Mouse (Mus musculus) left cerebral cortex, adult 2 months (tissue): ENCODE data around the gene Psmc3. TPM values are rescaled to one million over a fixed set of nuclear protein-coding genes. Genes with fewer than 3 reads are reported as not detected.

Experiments used
- DNase-seq, 2 experiments: peaks; one replicate each; pipeline ENCODE4 v3.0.0; 2021 to 2022; ENCODE audit warnings: low spot score in 2 of 2, mixed read lengths in 1 of 2; ENCODE audit errors: extremely low spot score in 1 of 2
- H3K27ac ChIP-seq: fragments of 200-600 bp; 2 replicates; pipeline ENCODE4 v1.8.1; 2022
- H3K4me3 ChIP-seq: fragments of 200-600 bp; 2 replicates; pipeline ENCODE4 v1.8.1; 2022
- CTCF ChIP-seq: fragments of 200-600 bp; IDR thresholded peaks from 2 replicates; pipeline ENCODE4 v1.8.1; 2022; ENCODE audit warnings: antibody characterized with exemption, mild to moderate bottlenecking, moderate library complexity
- intact Hi-C: fragments of 180-260 bp; cut with DNase I; formaldehyde crosslinking; loops from one replicate; pipeline ENCODE4 v1.15.1; 2025
- total RNA-seq, 2 experiments: library from RNA; stranded (reverse); gene quantifications; 2 replicates each; pipeline ENCODE4 v1.2.3; 2021

Gene Psmc3
- total RNA-seq, 2 experiments from 2014 or later: 205 to 207 TPM

DNA sequence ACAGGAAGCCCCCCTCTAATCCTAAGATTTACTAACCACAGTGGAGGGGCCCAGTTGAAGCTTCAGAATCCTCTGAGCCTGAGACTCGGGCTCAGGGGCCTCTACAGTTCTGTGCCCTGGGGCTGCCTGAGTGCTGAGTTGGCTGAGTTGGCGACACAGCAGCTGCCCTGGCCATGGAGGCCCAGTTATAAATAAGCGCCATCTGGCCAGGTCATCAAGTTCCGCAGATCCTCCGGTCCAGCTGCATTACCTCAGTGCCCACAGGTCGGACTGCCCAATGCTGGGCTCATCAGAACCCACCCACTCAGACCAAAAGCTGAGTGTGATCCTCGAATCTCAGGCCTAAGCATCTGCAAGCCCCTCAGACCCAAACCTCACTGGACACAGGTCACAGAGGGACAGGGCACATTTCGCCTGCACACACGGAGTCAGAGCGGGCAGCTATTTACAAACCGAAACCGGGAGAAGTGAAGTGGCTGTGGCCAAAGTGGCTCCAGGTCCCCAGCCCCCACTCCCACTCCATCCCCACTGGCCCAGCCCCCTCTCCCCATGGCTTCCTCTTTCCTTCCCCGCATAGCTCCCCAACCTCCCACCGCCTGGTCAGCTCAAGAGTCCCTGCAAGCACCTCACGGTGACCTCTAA is 30.5 kb downstream of the Psmc3 start:
- Histone ChIP-seq H3K27ac (peak overlapping the region; percentile 55; the same call in 1 of the 2 replicates), H3K4me3 (no peak overlapping the region)
- no peak for TF ChIP-seq CTCF
- DNase-seq: no peak
- intact Hi-C loops: no loop called here

- DNase-seq: no peak
- TF ChIP-seq CTCF: no peak
- H3K4me3 ChIP-seq: no peak overlapping the region
- intact Hi-C loops: no loop called here
- H3K27ac ChIP-seq: no peak overlapping the region
Observed at GRCm38 (mm10) chr2:91085494-91086391, 31.9 kb downstream of the Psmc3 start.

DNA sequence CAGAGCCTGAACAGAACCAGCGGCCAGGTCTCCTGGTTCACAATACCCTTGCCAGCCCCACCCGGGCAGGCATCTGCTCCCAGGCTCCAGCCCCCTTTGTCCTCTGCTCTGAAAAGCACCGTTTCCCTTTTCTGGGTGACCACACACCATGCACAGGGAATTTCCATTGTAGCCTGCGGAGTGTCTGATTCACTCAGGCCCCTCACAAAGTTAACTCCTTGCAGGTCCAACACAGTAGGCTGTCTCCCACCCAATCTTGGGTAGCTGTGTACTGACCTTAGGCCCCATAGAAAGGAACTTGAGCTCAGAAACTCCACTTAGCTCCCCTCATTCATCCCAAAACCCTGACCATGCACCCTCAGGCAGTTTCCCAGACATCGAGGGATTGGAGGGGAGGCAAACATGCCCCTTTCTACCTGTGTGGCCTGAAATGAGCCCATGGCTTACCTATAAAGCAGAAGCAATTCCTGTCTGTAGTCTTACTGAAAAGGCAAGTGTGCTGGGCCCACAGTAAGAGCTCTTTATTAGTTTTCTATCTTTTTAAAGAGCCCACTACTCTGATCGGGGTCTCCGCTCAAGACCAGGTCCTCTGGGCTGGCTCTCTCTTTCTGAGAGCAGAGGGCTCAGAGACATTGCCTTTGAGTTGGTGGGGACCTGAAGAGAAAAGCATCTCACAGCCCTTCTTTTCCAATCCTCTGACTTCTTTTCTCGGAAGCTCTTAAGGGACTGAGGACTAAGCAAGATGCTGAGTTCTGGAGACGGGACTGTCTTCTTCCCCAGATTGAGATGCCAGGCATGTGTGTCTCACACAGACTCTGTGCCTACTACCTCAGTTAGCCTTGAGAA is 32.8 kb downstream of the Psmc3 start:
- DNase-seq: no peak
- Histone ChIP-seq H3K4me3 (no peak overlapping the region), H3K27ac (no peak overlapping the region)
- no peak for TF ChIP-seq CTCF
- intact Hi-C loops: no loop called here

DNA sequence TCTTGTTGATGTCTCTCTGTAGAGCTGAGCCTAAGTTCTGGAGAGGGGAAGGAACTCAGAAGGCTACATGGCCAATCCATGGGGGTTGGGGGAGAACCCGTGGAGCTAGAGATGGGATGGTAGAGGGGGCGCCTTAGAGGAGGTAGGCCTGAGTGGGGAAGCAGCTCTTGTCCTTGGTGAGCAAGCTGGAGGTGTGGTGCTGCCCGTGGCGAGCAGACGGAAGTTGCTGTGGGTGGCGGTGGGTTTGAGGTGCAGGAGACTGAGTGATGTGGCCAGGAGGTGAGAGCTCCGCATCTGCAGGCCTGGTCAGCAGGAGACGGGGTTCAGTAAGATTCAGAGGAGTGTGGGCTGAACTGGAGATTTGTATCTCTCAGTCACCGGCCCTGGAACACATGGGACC is 33.6 kb downstream of the Psmc3 start:
- Histone ChIP-seq H3K4me3 (no peak overlapping the region), H3K27ac (no peak overlapping the region)
- intact Hi-C loops: no loop called here
- no peak for DNase-seq
- TF ChIP-seq CTCF: no peak

DNA sequence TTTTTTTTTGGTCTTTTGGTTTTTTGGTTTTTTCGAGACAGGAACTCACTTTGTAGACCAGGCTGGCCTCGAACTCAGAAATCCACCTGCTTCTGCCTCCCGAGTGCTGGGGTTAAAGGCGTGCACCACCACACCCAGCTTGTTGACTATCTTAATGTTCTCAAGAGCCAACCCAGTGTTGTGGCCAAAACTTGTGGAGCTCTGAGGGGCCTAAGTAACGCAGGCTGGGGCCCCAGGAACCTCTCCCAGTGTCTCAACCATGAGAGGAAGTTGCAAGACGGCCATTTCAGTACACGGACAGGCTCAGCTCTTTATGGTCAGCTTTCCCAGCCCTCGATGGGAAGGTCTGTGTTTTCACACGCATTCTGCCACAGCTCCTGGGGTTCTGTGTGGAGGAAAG is 35.2 kb downstream of the Psmc3 start:
- no peak overlapping the region for H3K27ac ChIP-seq
- intact Hi-C loops: no loop called here
- H3K4me3 ChIP-seq: no peak overlapping the region
- TF ChIP-seq CTCF: no peak
- DNase-seq: no peak

- intact Hi-C loops: no loop called here
- H3K27ac ChIP-seq: peak overlapping the region; percentile 29; the same call in 1 of the 2 replicates
- H3K4me3 ChIP-seq: no peak overlapping the region
- DNase-seq: no peak
- no peak for TF ChIP-seq CTCF
Observed at GRCm38 (mm10) chr2:91090208-91090607, 36.4 kb downstream of the Psmc3 start.

DNA sequence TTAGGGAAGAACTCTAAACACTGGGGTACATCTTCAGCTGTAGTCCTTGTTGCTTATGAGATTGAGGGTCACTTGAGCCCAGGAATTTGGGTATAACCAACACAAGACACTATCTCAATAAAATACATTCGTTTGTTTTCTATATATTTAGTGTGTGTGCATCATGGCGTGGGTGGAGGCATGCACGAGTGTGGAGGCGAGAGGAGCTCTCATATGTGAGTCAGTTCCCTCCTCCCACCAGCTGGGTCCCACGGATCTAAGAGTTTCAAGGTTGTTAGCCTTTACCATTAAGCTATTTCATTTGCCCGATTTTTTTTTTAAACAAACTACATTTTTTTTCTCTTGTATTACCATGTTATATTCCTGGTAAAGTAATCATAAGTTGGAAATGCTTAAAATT is 37.0 kb downstream of the Psmc3 start:
- intact Hi-C loops: no loop called here
- Histone ChIP-seq H3K4me3 (no peak overlapping the region), H3K27ac (peak overlapping the region; percentile 29; the same call in 1 of the 2 replicates)
- TF ChIP-seq CTCF: no peak
- DNase-seq: peak; percentile 32 to 49

GRCm38 (mm10) chr2:91096524-91096923 is 42.7 kb downstream of the Psmc3 start:
- Histone ChIP-seq H3K27ac (peak overlapping the region; percentile 17; the same call in 1 of the 2 replicates), H3K4me3 (no peak overlapping the region)
- no peak for DNase-seq
- intact Hi-C loops: no loop called here
- no peak for TF ChIP-seq CTCF

DNA sequence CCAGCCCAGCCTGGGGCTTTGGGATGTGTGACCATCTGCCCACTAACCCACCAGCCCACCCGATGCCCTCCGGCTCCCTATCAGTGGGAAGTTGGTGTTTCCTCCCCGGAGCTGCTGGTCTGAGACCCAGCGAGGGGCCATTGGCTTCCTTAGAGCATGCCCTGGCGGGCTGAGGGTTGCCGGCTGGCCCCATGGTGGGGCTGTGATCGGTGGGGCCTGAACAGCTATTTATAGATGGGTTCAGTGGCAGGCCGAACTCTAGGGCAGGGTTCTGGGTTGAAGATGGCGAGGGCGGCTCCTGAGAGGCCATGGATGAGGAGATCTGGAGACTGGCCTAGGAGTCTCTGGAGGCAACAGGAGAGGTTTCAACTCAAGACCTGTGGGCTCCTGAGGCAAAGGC is 43.2 kb downstream of the Psmc3 start:
- peak overlapping the region; percentile 17; the same call in 1 of the 2 replicates for H3K27ac ChIP-seq
- no peak for DNase-seq
- intact Hi-C loops: no loop called here
- H3K4me3 ChIP-seq: no peak overlapping the region
- TF ChIP-seq CTCF: no peak

DNA sequence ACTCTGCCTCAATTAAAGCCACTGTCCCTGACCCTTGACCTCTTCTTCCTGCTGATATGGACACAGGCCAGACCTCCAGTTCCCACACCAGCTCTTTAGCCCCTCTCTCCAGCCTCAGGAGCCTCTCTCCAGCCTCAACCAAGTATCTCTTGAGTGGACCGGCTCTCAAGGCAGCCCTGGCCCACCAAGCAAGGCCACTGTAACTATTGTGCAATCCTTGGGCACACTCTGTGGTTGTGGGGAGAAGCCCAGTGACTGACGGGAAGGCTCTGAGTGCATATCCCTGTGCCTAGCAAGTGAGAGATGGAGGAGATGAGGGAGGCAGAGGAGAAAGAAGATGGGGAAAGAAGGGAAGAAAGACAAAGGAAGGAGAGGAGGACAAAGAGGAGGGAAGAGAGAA is 44.3 kb downstream of the Psmc3 start:
- intact Hi-C loops: no loop called here
- no peak for TF ChIP-seq CTCF
- Histone ChIP-seq H3K27ac (no peak overlapping the region), H3K4me3 (no peak overlapping the region)
- DNase-seq: no peak

DNA sequence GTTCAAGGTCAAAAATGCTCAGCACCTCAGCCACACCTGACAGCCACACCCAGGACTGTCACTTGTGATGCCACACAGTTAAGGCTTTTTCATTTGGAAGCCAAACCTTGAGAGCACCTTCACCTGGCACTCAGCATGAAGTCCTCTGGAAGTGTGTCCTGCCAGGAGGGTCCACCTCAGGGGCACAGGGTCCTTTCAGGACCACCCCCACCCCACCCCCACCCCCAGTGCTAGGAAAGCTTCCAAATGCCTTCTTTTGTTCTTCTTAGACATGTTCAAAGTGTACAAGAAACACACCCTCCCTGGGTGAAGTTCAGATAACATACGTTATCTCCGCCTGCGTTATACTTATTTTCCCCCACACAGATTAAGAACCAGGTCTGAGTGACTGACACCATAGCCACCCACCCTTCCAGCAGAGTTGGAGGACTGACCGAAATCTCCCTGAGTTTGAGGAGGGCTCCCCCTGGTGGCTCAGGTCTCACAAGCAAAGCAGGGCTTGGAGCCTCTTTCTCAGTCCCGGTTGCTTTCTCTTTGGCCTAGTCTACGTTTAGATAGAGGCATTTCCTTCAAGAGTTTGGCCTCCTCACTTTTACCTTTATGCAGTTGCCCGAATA is 47.4 kb downstream of the Psmc3 start:
- intact Hi-C loops: loop anchor here (1.0 to 5.0 kb wide), 3 partner anchors 31 to 234 kb away; partner anchors contain the start of gene Slc39a13

More for the DNA sequence above, 47.4 kb downstream of the Psmc3 start:
- peak; percentile 86 to 92 for DNase-seq
- H3K27ac ChIP-seq: no peak overlapping the region
- peak; percentile 95 for TF ChIP-seq CTCF
- no peak overlapping the region for H3K4me3 ChIP-seq
